Mouse (Mus musculus) left cerebral cortex, adult 9 months (tissue): Measurements from ENCODE around the gene Dennd5a.
A peak's percentile ranks its signal among the peaks of the same experiment; 100 is the strongest.

Source experiments
- DNase-seq, 2 experiments: peaks; one replicate each; pipeline ENCODE4 v3.0.0; 2022; ENCODE audit warnings: low spot score in 2 of 2

The Dennd5a gene

GRCm38 (mm10) chr7:109882574-109882973, 77.7 kb downstream of the Dennd5a start:
- DNase-seq: no peak

GRCm38 (mm10) chr7:109881561-109882099, 78.6 kb downstream of the Dennd5a start:
- no peak for DNase-seq

- no peak for DNase-seq
Measured at GRCm38 (mm10) chr7:109879158-109879557, 81.1 kb downstream of the Dennd5a start.

- DNase-seq: no peak
Measured at GRCm38 (mm10) chr7:109876085-109876484, 84.2 kb downstream of the Dennd5a start.

- DNase-seq: no peak
Measured at GRCm38 (mm10) chr7:109875598-109875997, 84.7 kb downstream of the Dennd5a start.

GRCm38 (mm10) chr7:109875033-109875432, 85.2 kb downstream of the Dennd5a start:
- DNase-seq: no peak

GRCm38 (mm10) chr7:109873170-109873569, 87.1 kb downstream of the Dennd5a start:
- DNase-seq: no peak

GRCm38 (mm10) chr7:109871232-109871631, 89.0 kb downstream of the Dennd5a start:
- no peak for DNase-seq

- DNase-seq: no peak
Measured at GRCm38 (mm10) chr7:109868498-109868897, 91.8 kb downstream of the Dennd5a start.

GRCm38 (mm10) chr7:109866643-109867042, 93.6 kb downstream of the Dennd5a start:
- DNase-seq: no peak

GRCm38 (mm10) chr7:109865370-109866229, 94.7 kb downstream of the Dennd5a start, which contains the start of gene Scube2:
Scube2 (minus strand) TSS chr7:109865679.
- DNase-seq: no peak

- no peak for DNase-seq
Measured at GRCm38 (mm10) chr7:109863561-109863960, 96.7 kb downstream of the Dennd5a start.

GRCm38 (mm10) chr7:109860162-109860561, 100.1 kb downstream of the Dennd5a start:
- no peak for DNase-seq

GRCm38 (mm10) chr7:109859354-109859753, 100.9 kb downstream of the Dennd5a start:
- no peak for DNase-seq

GRCm38 (mm10) chr7:109852752-109853212, 107.5 kb downstream of the Dennd5a start:
- DNase-seq: peak in 1 of 2 experiments; percentile 11

- DNase-seq: peak in 1 of 2 experiments; percentile 32
Measured at GRCm38 (mm10) chr7:109852017-109852416, 108.3 kb downstream of the Dennd5a start.

- no peak for DNase-seq
Measured at GRCm38 (mm10) chr7:109850531-109850930, 109.7 kb downstream of the Dennd5a start.

GRCm38 (mm10) chr7:109849750-109850434, 110.4 kb downstream of the Dennd5a start:
- no peak for DNase-seq

GRCm38 (mm10) chr7:109848867-109849733, 111.2 kb downstream of the Dennd5a start:
- DNase-seq: no peak

GRCm38 (mm10) chr7:109844100-109844499, 116.2 kb downstream of the Dennd5a start:
- no peak for DNase-seq
